Mouse (Mus musculus): Measurements from ENCODE around the gene Acyp1.

The Acyp1 gene

DNA sequence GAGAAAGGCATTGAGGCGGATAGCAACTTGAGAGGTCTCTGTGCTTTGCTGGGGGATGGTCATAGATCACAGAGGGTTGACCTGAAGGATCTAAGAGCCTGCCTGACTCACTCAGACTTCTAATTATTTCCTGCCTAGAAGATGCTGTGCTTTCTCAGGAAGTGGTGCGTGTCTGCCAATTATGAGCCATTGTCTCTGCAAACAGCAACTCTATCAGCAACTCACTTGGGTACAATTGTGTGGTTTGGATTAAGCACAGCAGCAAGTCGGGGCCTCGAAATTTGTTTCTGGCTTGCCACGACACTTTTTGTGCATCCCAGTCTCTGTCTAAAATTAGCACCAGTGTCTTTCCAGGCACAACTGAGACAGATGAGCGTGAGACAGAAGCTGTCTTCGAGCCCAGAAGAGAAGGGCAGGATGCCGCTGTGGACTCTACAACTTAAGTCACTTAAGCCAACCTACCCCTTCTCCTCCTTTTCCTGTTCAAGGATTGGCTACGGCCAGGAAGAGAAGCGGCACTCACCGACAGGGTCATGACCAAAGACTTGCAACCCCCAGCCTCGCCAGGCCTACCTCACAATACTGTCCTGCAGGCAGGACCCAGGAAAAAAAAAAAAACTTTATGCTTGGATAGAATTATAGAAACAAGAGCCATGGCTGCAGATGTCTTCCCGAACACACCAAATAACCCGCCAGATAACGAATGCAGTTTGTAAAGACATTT is 60.2 kb downstream of the Acyp1 start:
- no peak for DNase-seq

DNA sequence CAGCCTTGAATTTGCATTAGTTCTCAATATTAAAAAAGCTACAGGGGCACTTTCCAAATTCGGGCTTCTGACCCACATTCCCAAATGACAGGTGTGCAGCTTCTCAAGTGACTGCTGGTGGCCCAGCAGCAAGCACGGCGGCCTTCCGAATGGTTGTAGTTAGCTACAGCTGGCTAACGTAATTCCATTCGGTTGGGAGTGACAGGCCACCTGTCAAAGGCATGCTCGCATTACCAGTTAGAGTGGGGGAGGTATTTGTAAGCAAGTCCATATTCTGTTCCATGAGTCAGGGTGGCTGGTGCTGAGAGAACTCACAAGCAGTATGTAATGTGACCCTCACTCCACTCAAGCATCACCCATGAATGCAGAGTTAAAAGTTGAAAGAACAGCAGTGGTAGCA is 61.0 kb downstream of the Acyp1 start:
- no peak for DNase-seq

Measured in right cerebral cortex, adult 18-20 months (tissue).